Mouse (Mus musculus): Measurements from ENCODE around the gene Sash3.
A peak's percentile ranks its signal among the peaks of the same experiment; 100 is the strongest.
"Not testable (repeated sequence)": the region's sequence is repeated elsewhere in the genome, so short reads cannot be mapped to it uniquely, and the experiment has no call there.

The Sash3 gene

GRCm38 (mm10) chrX:48202436-48202835 lies 56.2 kb downstream of the Sash3 start:
- no peak for DNase-seq (ENCODE audit: low read depth, low spot score)

- no peak for DNase-seq (ENCODE audit: low read depth, low spot score)
Observed at GRCm38 (mm10) chrX:48202995-48203394, 56.8 kb downstream of the Sash3 start.

- peak; percentile 74 for DNase-seq (ENCODE audit: low read depth, low spot score)
Observed at GRCm38 (mm10) chrX:48203763-48204162, 57.5 kb downstream of the Sash3 start.

- no peak for DNase-seq (ENCODE audit: low read depth, low spot score)
Observed at GRCm38 (mm10) chrX:48204469-48204868, 58.2 kb downstream of the Sash3 start.

- peak; percentile 60 for DNase-seq (ENCODE audit: low read depth, low spot score)
Observed at GRCm38 (mm10) chrX:48207761-48208487, 61.7 kb downstream of the Sash3 start.

GRCm38 (mm10) chrX:48208519-48209185 lies 62.4 kb downstream of the Sash3 start, which contains the start of gene Zdhhc9:
Gene Zdhhc9, minus strand, starts transcription at chrX:48208878.
- DNase-seq (ENCODE audit: low read depth, low spot score): peak; percentile 96

- DNase-seq (ENCODE audit: low read depth, low spot score): not testable (repeated sequence)
Observed at GRCm38 (mm10) chrX:48209746-48210145, 63.5 kb downstream of the Sash3 start.
